Comparison of ENCODE assay signal across 8 mouse cellular contexts in the genomic region with DNA sequence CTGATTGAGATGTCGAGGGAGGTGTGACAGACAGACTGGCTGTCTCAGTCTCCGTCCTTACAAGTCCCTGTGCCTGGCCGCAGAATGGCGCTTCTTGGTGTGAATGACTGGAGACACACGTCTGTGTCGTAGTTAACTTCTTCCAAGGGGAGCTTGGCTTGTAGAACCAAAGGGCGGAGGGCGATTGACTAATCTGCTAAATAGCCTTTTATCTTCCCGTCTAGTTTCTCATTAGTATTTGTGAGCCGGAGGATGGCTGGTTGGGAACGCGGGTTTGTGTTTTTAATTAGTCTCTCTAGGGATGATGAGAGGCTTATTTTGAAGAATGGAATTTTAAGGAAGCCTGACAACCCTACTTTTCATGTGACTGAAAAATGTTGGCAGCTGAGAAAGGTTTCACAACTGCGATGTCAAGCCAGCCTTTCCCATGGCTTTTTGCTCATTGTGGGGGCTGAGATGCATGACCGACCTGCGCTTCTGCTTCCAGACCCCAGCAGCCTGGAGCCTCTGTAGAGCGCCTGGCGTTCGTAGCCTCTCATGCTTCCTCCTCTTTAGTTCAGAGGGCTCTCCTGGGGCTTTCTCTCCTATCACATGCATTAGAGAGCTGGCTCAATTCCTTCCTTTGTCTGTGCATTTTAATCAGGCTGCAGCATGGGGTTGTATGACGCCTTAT.
DNase-seq lines count a peak whose midpoint lies in the region; ATAC-seq lines count a peak whose summit lies in the region.

No protein-coding gene starts in this region.

- H3K9ac ChIP-seq in kidney, embryonic 16.5 days (replicated peaks; ENCODE audit: low read length) = no peak overlapping the region
- H3K9ac ChIP-seq in forebrain, embryonic 14.5 days (ENCODE audit: low read length) = peak overlapping the region; percentile 45
- no peak overlapping the region for H3K9ac ChIP-seq in hindbrain, embryonic 12.5 days
- H3K9ac ChIP-seq in neural tube, embryonic 13.5 days = peak overlapping the region; percentile 22; the same call in 1 of the 2 replicates

- 0 out of 2 replicates have a peak, but pooled peaks cover 3% of the 10 kb centered on the region for H3K4me1 ChIP-seq in kidney, embryonic 16.5 days (ENCODE audit: insufficient read depth, low read length)
- H3K4me1 ChIP-seq in forebrain, embryonic 14.5 days (ENCODE audit: control insufficient read depth, insufficient read depth, low read length) = peaks cover 8% of the 10 kb centered on the region; the same call in 1 of the 2 replicates
- H3K4me1 ChIP-seq in hindbrain, embryonic 12.5 days = peaks cover 23% of the 10 kb centered on the region
- peaks cover 32% of the 10 kb centered on the region for H3K4me1 ChIP-seq in neural tube, embryonic 13.5 days (replicated peaks)

- no peaks in the 10 kb centered on the region for H3K9me3 ChIP-seq in kidney, embryonic 16.5 days (ENCODE audit: low read length)
- H3K9me3 ChIP-seq in forebrain, embryonic 14.5 days (replicated peaks; ENCODE audit: control insufficient read depth, low read length) = no peaks in the 10 kb centered on the region
- H3K9me3 ChIP-seq in hindbrain, embryonic 12.5 days (replicated peaks) = no peaks in the 10 kb centered on the region
- H3K9me3 ChIP-seq in neural tube, embryonic 13.5 days = no peaks in the 10 kb centered on the region

- no peak for DNase-seq in kidney, postnatal 36 days
- DNase-seq in forebrain, embryonic 14.5 days (ENCODE audit: low spot score) = peak; percentile 87
- DNase-seq in cerebellum, adult 11 months = no peak
- DNase-seq in cerebellum, adult 8-10 months = no peak
- no peak for DNase-seq in urinary bladder, adult 2 months (ENCODE audit: low spot score)

- no peak for ATAC-seq in kidney, embryonic 16.5 days (ENCODE audit: low FRiP score, low TSS enrichment)
- peak; percentile 92 for ATAC-seq in forebrain, embryonic 14.5 days
- peak; percentile 97 for ATAC-seq in hindbrain, embryonic 12.5 days (ENCODE audit: low FRiP score)
- peak; percentile 95 for ATAC-seq in neural tube, embryonic 13.5 days (ENCODE audit: low read depth)

- no peaks in the 10 kb centered on the region for H3K27me3 ChIP-seq in kidney, embryonic 16.5 days (ENCODE audit: insufficient read depth, low read length)
- H3K27me3 ChIP-seq in forebrain, embryonic 14.5 days (replicated peaks; ENCODE audit: control insufficient read depth, insufficient read depth, low read length) = no peaks in the 10 kb centered on the region
- no peaks in the 10 kb centered on the region for H3K27me3 ChIP-seq in hindbrain, embryonic 12.5 days
- no peaks in the 10 kb centered on the region for H3K27me3 ChIP-seq in neural tube, embryonic 13.5 days

- H3K36me3 ChIP-seq in kidney, embryonic 16.5 days (ENCODE audit: insufficient read depth, low read length) = no peaks in the 10 kb centered on the region
- H3K36me3 ChIP-seq in forebrain, embryonic 14.5 days (ENCODE audit: control insufficient read depth, insufficient read depth, low read length) = no peaks in the 10 kb centered on the region
- no peaks in the 10 kb centered on the region for H3K36me3 ChIP-seq in hindbrain, embryonic 12.5 days
- H3K36me3 ChIP-seq in neural tube, embryonic 13.5 days = no peaks in the 10 kb centered on the region

- no peak overlapping the region for H3K4me3 ChIP-seq in kidney, embryonic 16.5 days (ENCODE audit: low read length)
- peak overlapping the region; percentile 17 for H3K4me3 ChIP-seq in forebrain, embryonic 14.5 days (ENCODE audit: low read depth, low read length)
- no peak overlapping the region; the same call in 1 of the 2 replicates for H3K4me3 ChIP-seq in hindbrain, embryonic 12.5 days
- peak overlapping the region; percentile 2; the same call in 1 of the 2 replicates for H3K4me3 ChIP-seq in neural tube, embryonic 13.5 days

- H3K4me2 ChIP-seq in kidney, embryonic 16.5 days (replicated peaks; ENCODE audit: low read depth, low read length) = peak overlapping the region; percentile 1; the same call in 1 of the 2 replicates
- peak overlapping the region; percentile 47 for H3K4me2 ChIP-seq in forebrain, embryonic 14.5 days (ENCODE audit: low read length)
- H3K4me2 ChIP-seq in hindbrain, embryonic 12.5 days (replicated peaks) = peak overlapping the region; percentile 34
- H3K4me2 ChIP-seq in neural tube, embryonic 13.5 days = peak overlapping the region; percentile 43

- H3K27ac ChIP-seq in kidney, embryonic 16.5 days (ENCODE audit: low read length) = no peak overlapping the region
- H3K27ac ChIP-seq in forebrain, embryonic 14.5 days (ENCODE audit: low read depth, low read length) = peak overlapping the region; percentile 68
- peak overlapping the region; percentile 71 for H3K27ac ChIP-seq in hindbrain, embryonic 12.5 days
- H3K27ac ChIP-seq in neural tube, embryonic 13.5 days (replicated peaks) = peak overlapping the region; percentile 83

- WGBS in kidney, embryonic 16.5 days = 24% methylated on average over 19 of the region's 19 CpGs
- WGBS in forebrain, embryonic 14.5 days = under 1% methylated on average over 19 of the region's 19 CpGs
- WGBS in hindbrain, embryonic 12.5 days = 10% methylated on average over 19 of the region's 19 CpGs
- WGBS in neural tube, embryonic 13.5 days = 19% methylated on average over 19 of the region's 19 CpGs

Comparison
In these comparisons a context has a peak if more than half of its experiments do, and no peak if none do; other contexts are left out.
1. H3K4me3 ChIP-seq: peak in forebrain, embryonic 14.5 days (single experiment) and neural tube, embryonic 13.5 days (single experiment); none in kidney, embryonic 16.5 days (single experiment) and hindbrain, embryonic 12.5 days (single experiment).
2. H3K9ac ChIP-seq: peak in forebrain, embryonic 14.5 days (single experiment) and neural tube, embryonic 13.5 days (single experiment); none in kidney, embryonic 16.5 days (single experiment) and hindbrain, embryonic 12.5 days (single experiment).
3. Peak in every context shown above with its lines, with median percentiles within 50 percentile points of each other: H3K4me2 ChIP-seq.